Mouse (Mus musculus) forebrain, embryonic 14.5 days (tissue): ENCODE measurements around the gene Gm4952. TPM values are rescaled to one million over a fixed set of nuclear protein-coding genes. Genes with fewer than 3 reads are reported as not detected.
"Not testable (repeated sequence)": the region's sequence is repeated elsewhere in the genome, so short reads cannot be mapped to it uniquely, and the experiment has no call there.

Experiments used
- ATAC-seq: fragments of 200-750 bp; cut with Nextera tagmentation; 2 replicates; pipeline ENCODE4 v1.8.0; 2017; ENCODE audit warnings: mild to moderate bottlenecking, moderate library complexity
- DNase-seq: peaks from one replicate; pipeline ENCODE4 v3.0.0-alpha.2; 2015; ENCODE audit warnings: low spot score
- H3K27ac ChIP-seq: fragments of 300-500 bp; sonication (generic); 2 replicates; pipeline ENCODE4 v1.5.1; 2014; ENCODE audit warnings: low read depth, mild to moderate bottlenecking, control low read depth, low read length, moderate library complexity
- H3K27me3 ChIP-seq: fragments of 300-500 bp; sonication (generic); replicated peaks from 2 replicates; pipeline ENCODE4 v1.6.1; 2014; ENCODE audit warnings: low read length, control low read depth, mixed read lengths; ENCODE audit not compliant: control insufficient read depth, insufficient read depth
- H3K36me3 ChIP-seq: fragments of 300-500 bp; sonication (generic); 2 replicates; pipeline ENCODE4 v1.6.1; 2014; ENCODE audit warnings: low read length, control low read depth; ENCODE audit not compliant: control insufficient read depth, insufficient read depth
- H3K4me1 ChIP-seq: fragments of 300-500 bp; sonication (generic); 2 replicates; pipeline ENCODE4 v1.6.1; 2014; ENCODE audit warnings: antibody characterized with exemption, low read length, control low read depth; ENCODE audit not compliant: control insufficient read depth, insufficient read depth
- H3K4me2 ChIP-seq: fragments of 300-500 bp; sonication (generic); 2 replicates; pipeline ENCODE4 v1.6.1; 2014; ENCODE audit warnings: mild to moderate bottlenecking, control low read depth, low read length
- H3K4me3 ChIP-seq: fragments of 300-500 bp; sonication (generic); 2 replicates; pipeline ENCODE4 v1.5.1; 2014; ENCODE audit warnings: low read depth, low read length, control low read depth
- H3K9ac ChIP-seq: fragments of 300-500 bp; sonication (generic); 2 replicates; pipeline ENCODE4 v1.6.1; 2014; ENCODE audit warnings: mild to moderate bottlenecking, low read length, control low read depth, moderate library complexity
- H3K9me3 ChIP-seq: fragments of 300-500 bp; sonication (generic); replicated peaks from 2 replicates; pipeline ENCODE4 v1.6.1; 2016; ENCODE audit warnings: low read length, control low read depth, mixed read lengths; ENCODE audit not compliant: control insufficient read depth
- WGBS: fragments of 180-500 bp; shearing (Covaris S2); extraction: QIAGEN DNeasy Blood & Tissue Kit; methylation state at CpG from one replicate; pipeline ENCODE4 v1.1.7; 2014; 5-methylcytosine and 5-hydroxymethylcytosine counted together
- polyA plus RNA-seq: library from polyadenylated mRNA; unstranded; fragments of >200 nt; fragmentation: Nextera tagmentation; extraction: Ambion mirVana; gene quantifications from 2 replicates; pipeline ENCODE4 v1.2.1, GENCODE M21; 2014

Gene Gm4952
- polyA plus RNA-seq, 1 experiment from 2014 or later, result not detected

DNA sequence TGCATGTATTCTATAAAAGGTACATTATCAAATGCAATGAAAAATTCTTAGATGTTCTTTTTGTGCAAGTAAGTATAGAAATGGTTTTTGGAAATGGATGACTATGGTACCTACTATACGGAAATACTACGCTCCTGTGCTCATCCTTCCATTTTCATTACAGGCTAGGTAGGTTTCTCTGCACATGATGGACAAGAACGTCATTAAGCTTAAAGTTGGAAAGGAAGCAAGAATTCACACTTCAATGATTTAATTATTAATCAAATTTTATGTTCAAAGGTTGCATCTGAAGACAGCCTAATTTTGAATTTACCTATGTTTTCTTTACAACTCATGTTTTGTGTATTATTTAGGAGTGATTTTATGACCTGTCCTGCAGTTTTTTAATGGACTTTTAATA lies 34.5 kb downstream of the Gm4952 start:
- no peak for ATAC-seq
- no peaks in the 10 kb centered on the region for H3K4me1 ChIP-seq
- no peak overlapping the region for H3K9ac ChIP-seq
- no peaks in the 10 kb centered on the region for H3K27me3 ChIP-seq
- DNase-seq, result no peak
- H3K36me3 ChIP-seq, result no peaks in the 10 kb centered on the region
- no peak overlapping the region for H3K4me3 ChIP-seq
- WGBS, result 88% methylated on average over 3 of the region's 3 CpGs
- no peaks in the 10 kb centered on the region for H3K9me3 ChIP-seq
- no peak overlapping the region for H3K4me2 ChIP-seq
- no peak overlapping the region for H3K27ac ChIP-seq

DNA sequence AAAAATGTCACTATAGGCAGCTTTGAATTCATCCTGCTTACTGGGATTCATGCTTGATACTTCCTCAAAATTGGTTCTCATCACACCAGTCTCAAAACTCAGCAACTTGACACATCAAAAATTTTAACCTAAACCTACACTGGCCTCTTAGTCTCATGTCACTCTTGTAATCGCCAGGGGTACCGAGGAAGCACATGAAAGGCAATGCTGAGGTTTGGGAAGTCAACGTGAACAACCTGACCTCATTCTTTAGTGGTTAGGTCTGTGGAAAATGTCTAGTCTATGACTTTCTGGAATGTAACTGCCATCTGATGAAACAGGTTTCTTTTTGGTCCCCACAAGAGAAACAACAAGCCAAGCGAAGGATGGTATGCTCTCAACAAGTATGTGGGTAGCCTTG lies 35.2 kb downstream of the Gm4952 start:
- ATAC-seq, result no peak
- H3K27me3 ChIP-seq, result no peaks in the 10 kb centered on the region
- 88% methylated on average over 4 of the region's 4 CpGs for WGBS

DNA sequence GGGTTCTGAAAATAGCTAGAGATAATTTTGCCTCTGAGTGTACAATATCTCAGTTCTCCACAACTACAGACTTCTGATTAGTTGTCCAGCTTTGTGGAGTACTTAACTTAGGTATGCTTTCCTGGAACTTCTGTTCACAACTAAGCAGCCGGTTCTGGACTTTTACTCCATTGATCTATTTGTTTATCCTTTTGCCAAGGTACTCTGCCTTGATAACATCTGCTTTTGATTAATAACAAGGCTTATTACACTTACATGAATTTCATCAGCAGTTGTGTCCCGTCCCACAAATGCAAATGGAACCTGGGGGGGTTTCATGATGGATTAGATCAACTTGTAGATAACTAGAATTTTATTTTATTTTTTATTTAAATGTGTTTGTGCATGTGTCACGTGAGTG lies 37.1 kb downstream of the Gm4952 start:
- Histone ChIP-seq H3K36me3 (no peaks in the 10 kb centered on the region), H3K27ac (no peak overlapping the region), H3K9ac (no peak overlapping the region), H3K4me1 (no peaks in the 10 kb centered on the region), H3K9me3 (no peaks in the 10 kb centered on the region), H3K4me2 (no peak overlapping the region), H3K4me3 (no peak overlapping the region), H3K27me3 (no peaks in the 10 kb centered on the region)
- WGBS, result 73% methylated on average over 3 of the region's 3 CpGs
- ATAC-seq, result no peak
- no peak for DNase-seq

More for the DNA sequence above, 35.2 kb downstream of the Gm4952 start:
- Histone ChIP-seq H3K4me2 (no peak overlapping the region), H3K9ac (no peak overlapping the region), H3K4me3 (no peak overlapping the region), H3K27ac (no peak overlapping the region), H3K4me1 (no peaks in the 10 kb centered on the region), H3K36me3 (no peaks in the 10 kb centered on the region), H3K9me3 (no peaks in the 10 kb centered on the region)
- DNase-seq, result no peak

DNA sequence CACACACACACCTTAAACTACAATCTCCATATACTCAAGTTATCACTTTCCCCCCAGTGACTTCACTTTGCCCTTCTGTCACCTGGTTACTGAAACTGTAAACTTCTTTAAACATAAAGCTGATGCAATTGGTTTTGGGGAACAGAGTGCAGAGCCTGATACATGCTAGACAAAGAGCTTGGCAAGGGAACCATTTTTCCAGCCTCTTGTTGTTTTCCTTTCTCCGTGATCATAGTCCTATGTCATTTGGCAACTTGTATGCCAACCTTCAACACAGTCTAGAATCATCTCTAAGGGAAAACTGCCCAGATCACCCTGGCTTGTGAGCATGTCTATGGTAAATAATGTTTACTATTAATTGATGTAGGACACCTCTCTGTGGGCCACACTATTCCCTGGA lies 38.3 kb downstream of the Gm4952 start:
- DNase-seq (no peak), ATAC-seq (no peak)
- 88% methylated on average over 1 of the region's 1 CpGs for WGBS
- Histone ChIP-seq H3K4me1 (no peaks in the 10 kb centered on the region), H3K9me3 (no peaks in the 10 kb centered on the region), H3K27me3 (no peaks in the 10 kb centered on the region), H3K36me3 (no peaks in the 10 kb centered on the region), H3K4me3 (no peak overlapping the region), H3K27ac (no peak overlapping the region), H3K9ac (no peak overlapping the region), H3K4me2 (no peak overlapping the region)

DNA sequence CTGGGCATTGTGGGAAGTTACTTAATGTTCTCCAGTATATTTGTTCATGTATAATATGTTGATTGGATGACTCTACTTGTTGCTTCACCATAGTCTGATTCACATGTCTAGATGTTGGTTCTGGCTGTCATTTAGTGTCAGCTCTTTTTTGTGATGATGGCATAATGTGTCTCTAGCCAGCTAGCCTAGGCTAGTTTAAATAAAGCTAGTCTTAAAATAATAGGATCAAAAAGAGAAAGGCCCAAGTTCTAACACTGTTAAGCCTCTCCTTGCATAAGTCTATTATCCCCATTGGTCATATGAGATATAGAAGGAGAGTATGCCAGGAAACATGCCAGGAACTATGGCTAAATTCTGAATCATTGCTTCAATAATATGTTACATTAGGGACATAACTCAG lies 49.7 kb downstream of the Gm4952 start:
- Histone ChIP-seq H3K9ac (no peak overlapping the region), H3K4me2 (no peak overlapping the region), H3K9me3 (no peaks in the 10 kb centered on the region), H3K27me3 (no peaks in the 10 kb centered on the region), H3K27ac (no peak overlapping the region), H3K4me3 (no peak overlapping the region), H3K4me1 (no peaks in the 10 kb centered on the region), H3K36me3 (no peaks in the 10 kb centered on the region)
- ATAC-seq, result no peak
- no peak for DNase-seq

DNA sequence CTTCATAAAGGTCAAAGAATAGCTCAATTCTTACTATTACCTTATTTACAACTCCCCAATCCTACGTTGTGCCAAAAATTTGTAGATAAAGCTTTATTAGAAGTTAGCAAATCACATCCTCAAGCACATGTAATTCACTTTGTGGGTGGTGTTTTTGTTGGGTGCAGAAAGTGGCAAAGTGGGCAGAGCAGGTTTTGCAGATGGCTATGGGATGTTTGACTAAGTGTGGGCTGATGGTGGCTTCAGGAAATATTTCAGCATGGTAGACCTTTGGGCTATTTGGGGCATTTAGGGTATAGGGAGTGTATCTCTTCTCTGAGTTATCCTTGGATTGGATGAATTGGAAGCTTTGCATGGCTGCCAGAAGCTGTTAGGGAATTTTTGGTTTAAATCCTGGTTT lies 66.4 kb downstream of the Gm4952 start:
- WGBS, result 78% methylated on average over 1 of the region's 1 CpGs

DNA sequence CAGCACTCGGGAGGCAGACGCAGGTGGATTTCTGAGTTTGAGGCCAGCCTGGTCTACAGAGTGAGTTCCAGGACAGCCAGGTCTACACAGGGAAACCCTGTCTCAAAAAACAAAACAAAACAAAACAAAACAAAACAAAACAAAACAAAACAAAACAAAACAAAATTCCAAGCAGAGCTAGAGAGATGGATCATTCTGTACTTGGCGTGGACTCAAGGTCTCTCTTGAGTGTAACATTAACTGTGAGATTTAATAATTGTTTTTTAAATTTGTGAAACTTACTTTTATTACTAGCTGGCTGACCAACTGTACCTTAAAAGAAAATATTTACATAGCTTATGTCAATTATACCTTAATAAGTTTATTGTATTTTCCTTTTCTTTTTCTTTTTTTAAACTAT lies 68.8 kb downstream of the Gm4952 start:
- H3K4me1 ChIP-seq, H3K36me3 ChIP-seq, H3K9me3 ChIP-seq, H3K4me3 ChIP-seq, DNase-seq, H3K27me3 ChIP-seq, H3K9ac ChIP-seq, ATAC-seq, H3K4me2 ChIP-seq, H3K27ac ChIP-seq: not testable (repeated sequence)
- WGBS, result 98% methylated on average over 3 of the region's 3 CpGs

More for the DNA sequence above, 66.4 kb downstream of the Gm4952 start:
- H3K4me3 ChIP-seq, result no peak overlapping the region
- H3K27ac ChIP-seq, result no peak overlapping the region
- ATAC-seq, result no peak
- DNase-seq, result no peak
- H3K36me3 ChIP-seq, result no peaks in the 10 kb centered on the region
- no peaks in the 10 kb centered on the region for H3K4me1 ChIP-seq
- H3K9ac ChIP-seq, result no peak overlapping the region
- no peaks in the 10 kb centered on the region for H3K9me3 ChIP-seq
- no peak overlapping the region for H3K4me2 ChIP-seq
- no peaks in the 10 kb centered on the region for H3K27me3 ChIP-seq

DNA sequence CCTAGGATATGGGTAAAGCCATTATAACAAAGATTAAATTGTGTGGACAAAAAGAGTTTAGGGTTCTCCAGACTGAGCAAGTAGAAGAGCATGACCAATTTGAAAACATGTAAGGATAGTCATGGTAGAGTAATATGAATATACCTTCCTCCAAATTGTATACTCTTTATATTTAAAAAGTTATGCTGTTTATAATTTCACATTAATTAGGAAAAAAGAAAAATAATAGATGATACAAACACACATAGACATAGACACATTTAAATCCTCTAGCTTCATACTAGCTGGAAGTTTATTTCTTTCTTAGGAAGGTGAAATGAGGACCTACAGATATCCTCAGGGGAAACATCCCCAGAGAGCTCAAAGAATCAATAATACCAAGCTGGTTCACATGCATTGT lies 70.4 kb downstream of the Gm4952 start, which contains the start of gene Olfr1442:
Olfr1442 (plus strand) TSS at position 301 of the 400 bp plus-strand sequence.
- Histone ChIP-seq H3K9ac (no peak within 1 kb of the TSS), H3K4me1 (no peaks in the 10 kb centered on the region), H3K4me2 (no peak within 1 kb of the TSS), H3K4me3 (no peak within 1 kb of the TSS), H3K36me3 (no peaks in the 10 kb centered on the region), H3K27ac (no peak within 1 kb of the TSS), H3K9me3 (no peaks in the 10 kb centered on the region), H3K27me3 (no peaks in the 10 kb centered on the region)
- DNase-seq (no peak), ATAC-seq (no peak)

DNA sequence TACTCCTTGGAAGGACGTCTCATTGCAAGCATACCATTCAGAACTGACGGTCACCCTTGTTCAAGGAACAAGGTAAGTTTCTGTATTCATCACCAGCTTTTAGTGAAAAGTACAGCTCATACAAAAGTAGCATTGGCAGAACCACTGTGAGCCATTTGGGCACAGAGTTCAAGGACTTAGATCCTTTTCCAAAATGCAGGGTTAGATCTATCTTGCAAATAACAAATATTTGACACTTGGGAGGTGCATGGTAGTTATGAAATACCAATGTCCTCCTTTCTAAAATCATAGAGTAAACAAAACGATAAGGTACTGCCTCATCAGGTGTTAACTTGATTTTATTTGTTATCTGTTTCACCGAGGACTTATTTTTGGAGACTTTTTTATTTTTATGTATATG lies 71.3 kb downstream of the Gm4952 start:
- DNase-seq (no peak), ATAC-seq (no peak)
- H3K27ac ChIP-seq, result no peak overlapping the region
- no peaks in the 10 kb centered on the region for H3K4me1 ChIP-seq
- no peak overlapping the region for H3K9ac ChIP-seq
- H3K4me3 ChIP-seq, result no peak overlapping the region
- H3K4me2 ChIP-seq, result no peak overlapping the region
- no peaks in the 10 kb centered on the region for H3K27me3 ChIP-seq
- H3K9me3 ChIP-seq, result no peaks in the 10 kb centered on the region
- 84% methylated on average over 4 of the region's 4 CpGs for WGBS
- H3K36me3 ChIP-seq, result no peaks in the 10 kb centered on the region

DNA sequence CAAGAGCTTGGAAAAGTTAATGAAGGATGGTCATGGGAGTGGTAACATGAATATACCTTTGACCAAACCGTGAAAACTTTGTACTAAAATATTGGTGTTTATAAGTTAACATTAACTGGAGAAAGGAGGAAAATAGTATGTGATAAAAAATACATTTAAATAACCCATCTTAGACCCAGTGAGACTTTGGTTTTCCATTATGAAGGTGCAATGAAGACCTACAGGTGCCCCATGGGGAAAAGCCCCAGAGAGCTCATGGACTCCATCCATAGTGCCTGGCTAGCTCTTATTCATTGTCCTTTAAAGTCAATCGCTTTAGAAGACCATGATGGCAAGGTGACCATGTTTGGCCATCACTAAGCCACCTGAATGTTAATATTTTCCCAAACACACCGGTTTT lies 78.0 kb downstream of the Gm4952 start, which contains the start of gene Olfr1443:
Olfr1443 (plus strand) TSS at position 301 of the 400 bp plus-strand sequence.
- H3K9me3 ChIP-seq, result no peaks in the 10 kb centered on the region
- WGBS, result 65% methylated on average over 3 of the region's 3 CpGs
- no peaks in the 10 kb centered on the region for H3K36me3 ChIP-seq
- H3K4me3 ChIP-seq, result no peak within 1 kb of the TSS
- H3K27me3 ChIP-seq, result no peaks in the 10 kb centered on the region
- H3K4me1 ChIP-seq, result no peaks in the 10 kb centered on the region
- DNase-seq (no peak), ATAC-seq (no peak)
- no peak within 1 kb of the TSS for H3K9ac ChIP-seq
- H3K4me2 ChIP-seq, result no peak within 1 kb of the TSS
- H3K27ac ChIP-seq, result no peak within 1 kb of the TSS
